Mouse (Mus musculus) right cerebral cortex, postnatal 10 days (tissue): ENCODE measurements at regions not wholly inside any gene's neighbourhood (a gene's known extent, or its start where the extent isn't known, plus 50 kb on each side); places are given as distances from the start of the nearest gene placed in this dataset.

ENCODE experiments used
- DNase-seq, 2 experiments: peaks; one replicate each; pipeline ENCODE4 v3.0.0; 2021; ENCODE audit warnings: low spot score in 2 of 2

- DNase-seq = peak; percentile 38 to 60
These were observed 107.2 kb upstream of the Eepd1 start for GRCm38 (mm10) chr9:25374161-25374560.

GRCm38 (mm10) chr9:25376209-25376608, 105.1 kb upstream of the Eepd1 start:
- DNase-seq = no peak

GRCm38 (mm10) chr9:25377771-25378747, 103.3 kb upstream of the Eepd1 start:
- peak; percentile 72 to 76 for DNase-seq

GRCm38 (mm10) chr9:25385333-25385732, 96.0 kb upstream of the Eepd1 start:
- DNase-seq = no peak

- no peak for DNase-seq
These were observed 93.3 kb upstream of the Eepd1 start for GRCm38 (mm10) chr9:25387876-25388650.

GRCm38 (mm10) chr9:25389351-25389750, 92.0 kb upstream of the Eepd1 start:
- no peak for DNase-seq

- peak; percentile 36 to 47 for DNase-seq
These were observed 80.6 kb upstream of the Eepd1 start for GRCm38 (mm10) chr9:25400647-25401335.

- DNase-seq = no peak
These were observed 75.5 kb upstream of the Eepd1 start for GRCm38 (mm10) chr9:25405848-25406247.

GRCm38 (mm10) chr9:25408518-25408917, 72.8 kb upstream of the Eepd1 start:
- no peak for DNase-seq

- DNase-seq = no peak
These were observed 71.6 kb upstream of the Eepd1 start for GRCm38 (mm10) chr9:25409729-25410128.

GRCm38 (mm10) chr9:25413873-25414272, 67.5 kb upstream of the Eepd1 start:
- DNase-seq = no peak

- no peak for DNase-seq
These were observed 67.0 kb upstream of the Eepd1 start for GRCm38 (mm10) chr9:25414315-25414714.

- DNase-seq = no peak
These were observed 54.4 kb upstream of the Eepd1 start for GRCm38 (mm10) chr9:25426941-25427340.

GRCm38 (mm10) chr9:25429450-25430213, 51.7 kb upstream of the Eepd1 start:
- DNase-seq = peak; percentile 54 to 60
